Mouse (Mus musculus) Patski (cell line): ENCODE results near the gene Cmklr1. TPM values are rescaled to one million over a fixed set of nuclear protein-coding genes. Genes with fewer than 3 reads are reported as not detected.

Experiments used
- ATAC-seq: fragments of 100-300 bp; one replicate; pipeline ENCODE4 v1.8.0; 2021
- CTCF ChIA-PET: fragments of 350-600 bp; sonication (Branson Sonifier 250); formaldehyde crosslinking; loops from one replicate; lab custom pipeline; 2022; ENCODE audit warnings: inconsistent platforms; lab: Charles Lee
- POLR2A ChIA-PET: fragments of 350-600 bp; sonication (Branson Sonifier 250); formaldehyde crosslinking; loops from one replicate; lab custom pipeline; 2022; ENCODE audit warnings: antibody characterized with exemption, inconsistent platforms; lab: Charles Lee
- DNase-seq: peaks from one replicate; pipeline ENCODE4 v3.0.0-alpha.2; 2011; ENCODE audit warnings: low read depth, low spot score
- H3K27me3 ChIP-seq: fragments of 371-371 bp; one replicate; pipeline ENCODE4 v1.5.1; 2021
- CTCF ChIP-seq: fragments of 100-300 bp; IDR thresholded peaks from one replicate; pipeline ENCODE4 v1.5.1; 2021
- in situ Hi-C: fragments of 300-500 bp; cut with MboI; formaldehyde crosslinking; loops from 3 replicates; pipeline ENCODE4 v1.11.1; 2018; ENCODE audit warnings: low pct_unique_long_range_greater_than_20kb, mixed read lengths
- polyA plus RNA-seq: library from polyadenylated mRNA; unstranded; gene quantifications from one replicate; pipeline ENCODE4 v1.2.3, GENCODE M21; 2021

The Cmklr1 gene
- polyA plus RNA-seq, 1 experiment from 2014 or later: not detected

DNA sequence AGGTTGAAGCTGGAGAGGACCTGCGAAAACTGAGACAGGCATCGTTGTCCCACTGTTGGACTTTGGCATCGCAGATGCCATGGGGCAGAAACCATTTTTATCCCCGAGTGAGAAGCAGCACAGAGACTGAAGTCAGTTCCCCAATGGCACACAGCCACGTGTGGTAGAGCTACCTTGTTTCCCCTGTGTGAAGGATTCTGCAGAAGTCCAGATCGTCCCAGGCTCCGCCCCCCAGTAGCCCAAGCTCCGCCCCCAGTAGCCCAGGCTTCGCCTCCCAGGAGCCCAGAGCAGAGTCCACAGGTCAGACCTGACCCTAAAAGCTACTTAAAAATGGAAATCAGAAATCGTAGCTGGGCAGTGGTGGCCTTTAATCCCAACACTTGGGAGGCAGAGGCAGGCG lies 4.0 kb upstream of the Cmklr1 start:
- ATAC-seq (no peak), DNase-seq (no peak)
- ChIA-PET CTCF (no interaction called here), POLR2A (interaction anchor here (0.6 to 0.7 kb wide), 2 partner anchors 8 to 9 kb away, joined by 3 to 4 read pairs; no protein-coding TSS in a partner anchor)
- no peak for TF ChIP-seq CTCF
- peaks cover 14% of the 10 kb centered on the region for H3K27me3 ChIP-seq
- in situ Hi-C loops: no loop called here

- ChIA-PET CTCF (no interaction called here), POLR2A (no interaction called here)
- ATAC-seq (no peak), DNase-seq (no peak)
- in situ Hi-C loops: no loop called here
- peaks cover 14% of the 10 kb centered on the region for H3K27me3 ChIP-seq
- no peak for TF ChIP-seq CTCF
These were observed 2.0 kb upstream of the Cmklr1 start for GRCm38 (mm10) chr5:113652215-113652614.

- peaks cover 16% of the 10 kb centered on the region for H3K27me3 ChIP-seq
- POLR2A ChIA-PET: no interaction called here
- no peak for TF ChIP-seq CTCF
- no peak for ATAC-seq
- in situ Hi-C loops: no loop called here
- no peak for DNase-seq
- CTCF ChIA-PET: no interaction called here
These were observed 1.5 kb downstream of the Cmklr1 start for GRCm38 (mm10) chr5:113648647-113649211.

DNA sequence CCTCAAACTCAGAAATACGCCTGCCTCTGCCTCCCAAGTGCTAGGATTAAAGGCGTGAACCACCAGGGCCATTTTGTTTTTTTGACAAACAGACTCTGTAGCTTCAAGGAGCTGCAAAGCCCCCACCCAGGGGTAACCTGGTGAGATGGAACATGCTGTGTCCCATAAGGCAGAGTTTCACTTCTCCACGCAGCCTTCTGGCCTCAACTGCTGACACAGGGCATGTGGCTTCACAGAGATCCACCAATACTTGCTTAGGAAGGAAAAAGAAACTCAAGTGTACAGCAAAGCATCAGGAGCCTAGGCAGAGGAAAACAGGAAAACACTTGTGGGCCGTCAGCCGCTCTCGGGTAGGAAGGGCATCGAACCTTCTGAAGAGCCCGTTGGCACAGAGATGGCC lies 3.1 kb downstream of the Cmklr1 start:
- in situ Hi-C loops: no loop called here

DNA sequence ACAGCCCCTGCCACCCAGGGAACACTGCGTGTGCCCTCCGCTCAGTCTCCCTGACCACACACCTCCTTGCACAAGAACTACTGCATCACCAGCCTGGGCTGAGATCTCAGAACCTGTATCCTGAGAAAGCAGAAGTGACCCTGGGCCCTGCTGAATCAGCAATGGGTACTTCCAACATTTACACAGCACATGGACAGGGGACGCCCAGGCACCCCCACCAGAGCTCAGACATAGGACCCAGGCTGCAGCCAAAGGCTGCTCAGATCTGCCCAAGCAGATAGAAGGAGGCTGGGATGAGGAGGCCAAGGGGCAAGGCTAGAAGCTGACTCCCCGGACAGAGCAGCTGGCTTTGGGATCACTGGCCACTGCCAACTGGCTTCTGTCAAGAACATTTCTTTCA lies 5.7 kb downstream of the Cmklr1 start:
- ChIA-PET CTCF (no interaction called here), POLR2A (no interaction called here)
- DNase-seq (no peak), ATAC-seq (no peak)
- in situ Hi-C loops: no loop called here
- no peak for TF ChIP-seq CTCF
- peaks cover 2% of the 10 kb centered on the region for H3K27me3 ChIP-seq

More for the DNA sequence above, 3.1 kb downstream of the Cmklr1 start:
- ATAC-seq: no peak
- CTCF ChIA-PET: no interaction called here
- POLR2A ChIA-PET: no interaction called here
- peaks cover 16% of the 10 kb centered on the region for H3K27me3 ChIP-seq
- no peak for DNase-seq
- TF ChIP-seq CTCF: no peak

GRCm38 (mm10) chr5:113643107-113643848 lies 6.9 kb downstream of the Cmklr1 start:
- H3K27me3 ChIP-seq: peaks cover 2% of the 10 kb centered on the region
- in situ Hi-C loops: no loop called here
- ATAC-seq (no peak), DNase-seq (no peak)
- ChIA-PET POLR2A (no interaction called here), CTCF (no interaction called here)
- no peak for TF ChIP-seq CTCF

DNA sequence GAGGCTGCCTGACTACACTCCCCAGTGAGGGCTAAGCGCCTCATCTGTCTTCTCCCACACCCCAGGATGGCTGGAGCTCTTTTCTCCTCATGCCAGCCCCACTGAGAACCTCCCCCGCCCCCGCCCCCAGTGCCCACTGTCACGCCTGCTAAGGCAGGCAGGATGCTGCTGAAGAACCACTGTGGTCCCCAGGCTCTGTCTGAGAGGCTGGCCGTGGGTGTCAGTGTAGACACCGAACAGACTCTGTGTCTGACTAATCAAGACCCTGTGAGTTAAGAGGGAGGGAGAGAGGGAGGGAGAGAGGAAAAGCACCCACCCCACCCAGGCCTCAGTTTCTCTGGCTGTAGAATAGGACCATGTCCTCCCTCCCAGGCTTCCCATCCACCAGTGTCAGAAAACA lies 9.2 kb downstream of the Cmklr1 start:
- peaks cover 2% of the 10 kb centered on the region for H3K27me3 ChIP-seq
- ChIA-PET POLR2A (interaction anchor here (0.6 kb wide), 2 partner anchors 17 to 94 kb away, joined by 3 to 4 read pairs; no protein-coding TSS in a partner anchor), CTCF (no interaction called here)
- DNase-seq: no peak
- TF ChIP-seq CTCF: no peak
- in situ Hi-C loops: no loop called here
- ATAC-seq: no peak

DNA sequence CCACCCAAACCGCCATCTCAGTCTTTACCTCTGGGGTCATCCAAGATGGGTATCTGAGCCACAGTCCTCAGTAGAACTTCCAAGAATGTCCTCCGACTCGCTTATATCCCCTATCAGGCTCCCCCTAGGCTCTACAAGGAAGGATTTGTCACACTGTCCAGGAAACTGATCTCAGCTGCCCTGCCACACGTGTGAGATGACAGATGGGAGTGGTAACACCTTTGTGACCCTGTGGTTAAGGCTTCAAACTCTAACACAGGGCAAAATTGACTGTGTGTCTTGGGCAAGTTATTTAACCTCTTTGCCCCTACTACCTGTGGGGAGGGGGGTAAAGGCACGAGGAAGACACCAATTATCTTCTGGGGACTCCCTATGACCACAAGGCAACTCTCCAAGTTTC lies 11.1 kb downstream of the Cmklr1 start:
- no peak for ATAC-seq
- no peak for TF ChIP-seq CTCF
- no peak for DNase-seq
- in situ Hi-C loops: no loop called here
- no peaks in the 10 kb centered on the region for H3K27me3 ChIP-seq
- ChIA-PET CTCF (no interaction called here), POLR2A (no interaction called here)

DNA sequence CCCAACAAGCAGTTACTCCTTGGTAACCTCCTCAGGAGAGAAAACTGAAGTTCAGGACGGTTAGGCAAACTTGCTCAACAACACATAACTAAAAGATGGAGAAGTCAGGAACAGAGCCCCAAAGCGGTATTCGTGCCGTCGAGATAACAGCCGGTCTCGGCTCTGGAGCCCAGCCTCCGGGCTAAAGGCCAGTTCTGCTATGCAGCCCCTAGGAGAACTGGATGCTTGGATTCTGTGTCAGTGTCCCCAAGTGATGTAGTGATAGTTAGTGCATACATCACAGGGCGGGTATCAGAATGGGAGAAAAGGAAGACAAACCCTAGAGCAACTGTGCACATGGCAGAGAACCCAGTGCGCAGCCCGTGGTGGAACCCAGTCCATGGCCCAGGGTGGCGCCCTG lies 12.2 kb downstream of the Cmklr1 start:
- no peak for TF ChIP-seq CTCF
- CTCF ChIA-PET: no interaction called here
- ATAC-seq (no peak), DNase-seq (no peak)
- POLR2A ChIA-PET: no interaction called here
- in situ Hi-C loops: no loop called here
- H3K27me3 ChIP-seq: no peaks in the 10 kb centered on the region

DNA sequence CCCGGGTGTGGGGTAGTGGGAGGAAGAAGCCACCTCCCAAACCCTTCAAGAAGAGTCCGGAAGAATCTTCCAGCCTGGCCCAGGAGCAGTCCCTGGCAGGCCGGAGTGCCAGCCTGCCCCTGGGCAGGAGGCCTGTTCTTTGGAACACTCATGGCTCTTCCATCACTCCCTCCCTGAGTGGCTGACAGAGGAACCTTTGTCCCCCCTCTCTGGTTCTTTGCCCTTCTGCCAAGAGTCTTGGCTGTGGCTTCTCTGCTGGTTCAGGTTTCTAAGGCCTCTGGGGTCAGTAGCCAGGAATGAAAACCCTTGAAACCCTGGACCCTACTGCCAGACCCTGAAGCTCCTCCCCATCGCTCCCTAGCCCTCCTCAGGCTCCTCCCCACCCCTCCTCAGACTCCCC lies 12.6 kb downstream of the Cmklr1 start:
- POLR2A ChIA-PET: no interaction called here
- H3K27me3 ChIP-seq: no peaks in the 10 kb centered on the region
- CTCF ChIA-PET: no interaction called here
- DNase-seq (no peak), ATAC-seq (no peak)
- TF ChIP-seq CTCF: no peak
- in situ Hi-C loops: no loop called here

GRCm38 (mm10) chr5:113635861-113636565 lies 14.2 kb downstream of the Cmklr1 start:
- CTCF ChIA-PET: interaction anchor here (0.9 to 1.1 kb wide), 2 partner anchors 9 to 15 kb away, joined by 3 read pairs; no protein-coding TSS in a partner anchor
- no peaks in the 10 kb centered on the region for H3K27me3 ChIP-seq
- POLR2A ChIA-PET: no interaction called here
- no peak for ATAC-seq
- in situ Hi-C loops: no loop called here
- no peak for DNase-seq
- TF ChIP-seq CTCF: no peak
